Comparison of ENCODE assay signal across 16 mouse cellular contexts in the genomic region with DNA sequence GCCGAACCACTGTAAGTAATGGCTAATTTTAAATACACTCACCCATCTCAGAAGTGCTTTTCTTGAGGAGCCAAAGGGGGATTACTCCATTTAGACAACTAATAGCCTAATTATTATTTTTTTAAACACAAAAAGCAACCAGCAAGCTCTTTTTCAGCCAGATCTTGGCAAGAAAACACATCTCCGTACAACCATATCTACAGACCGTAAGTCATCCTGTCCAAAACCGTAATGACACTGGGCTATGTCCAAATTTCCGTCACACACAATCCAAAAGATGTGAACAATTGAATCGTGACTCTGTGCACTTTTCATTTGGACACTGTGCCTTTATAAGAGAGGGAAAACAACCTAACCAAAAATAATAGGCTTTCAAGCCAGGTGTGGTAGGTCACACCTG. TPM values are rescaled to one million over a fixed set of nuclear protein-coding genes. Genes with fewer than 3 reads are reported as not detected.
DNase-seq lines count a peak whose midpoint lies in the region; ATAC-seq and TF ChIP-seq lines count a peak whose summit lies in the region.
"Had no signal": no experiment of that assay in that cellular context is flagged by ENCODE, and none has a peak within 500 bp of the region (broad histone marks: within the 10 kb centered on the region; RNA-seq: fewer than 3 reads in every experiment).

No protein-coding gene starts in this region.

- H3K9me3 ChIP-seq in heart, embryonic 11.5 days (replicated peaks; ENCODE audit: control insufficient read depth, low read length): no peaks in the 10 kb centered on the region
- no peaks in the 10 kb centered on the region for H3K9me3 ChIP-seq in lung, postnatal 0 days (ENCODE audit: low read length)
- H3K9me3 ChIP-seq in liver, embryonic 11.5 days (ENCODE audit: control insufficient read depth, low read length): no peaks in the 10 kb centered on the region
- H3K9me3 ChIP-seq: embryonic facial prominence, embryonic 15.5 days; hindbrain, embryonic 12.5 days; neural tube, embryonic 15.5 days had no signal

- no peak for ATAC-seq in heart, embryonic 11.5 days (replicated peaks; ENCODE audit: insufficient number of reproducible peaks, low FRiP score, low TSS enrichment)
- no peak for ATAC-seq in lung, postnatal 0 days
- ATAC-seq in liver, embryonic 11.5 days (replicated peaks; ENCODE audit: low FRiP score): no peak
- ATAC-seq: forebrain, postnatal 0 days; intestine, postnatal 0 days; Patski had no signal

- H3K9ac ChIP-seq in heart, adult 2 months (ENCODE audit: low read depth, low read length): no peak overlapping the region
- H3K9ac ChIP-seq in heart, embryonic 11.5 days (ENCODE audit: low read depth, low read length): no peak overlapping the region
- no peak overlapping the region for H3K9ac ChIP-seq in lung, postnatal 0 days (replicated peaks; ENCODE audit: low read depth)
- H3K9ac ChIP-seq in liver, embryonic 11.5 days (ENCODE audit: low read depth, low read length): no peak overlapping the region
- H3K9ac ChIP-seq: embryonic facial prominence, embryonic 15.5 days; forebrain, postnatal 0 days; hindbrain, embryonic 12.5 days; neural tube, embryonic 15.5 days had no signal

- intact Hi-C loops in heart, adult 2 months (cut with DNase I): loop anchor here (2.0 kb wide), 1 partner anchor 19 kb away; no protein-coding TSS in a partner anchor

- TF ChIP-seq CTCF in heart, adult 2 months (IDR thresholded peaks at IDR 0.05): no peak
- no peak for TF ChIP-seq CTCF in lung, postnatal 0 days (IDR thresholded peaks at IDR 0.05)
- TF ChIP-seq CTCF in small intestine, adult 2 months (IDR thresholded peaks at IDR 0.05; ENCODE audit: extremely low read depth, insufficient read length, insufficient replicate concordance, low read depth, low read length): no peak

- H3K79me2 ChIP-seq in heart, adult 2 months (replicated peaks; ENCODE audit: control insufficient read depth, insufficient read depth, low read length): no peaks in the 10 kb centered on the region; the same call in 1 of the 2 replicates

- peaks cover 9% of the 10 kb centered on the region for H3K36me3 ChIP-seq in heart, adult 2 months (ENCODE audit: control insufficient read depth, insufficient read depth, low read length)
- no peaks in the 10 kb centered on the region for H3K36me3 ChIP-seq in heart, embryonic 11.5 days (ENCODE audit: control insufficient read depth, insufficient read depth, low read length)
- H3K36me3 ChIP-seq in lung, postnatal 0 days (ENCODE audit: insufficient read depth, low read length): no peaks in the 10 kb centered on the region
- peaks cover 4% of the 10 kb centered on the region; the same call in 1 of the 2 replicates for H3K36me3 ChIP-seq in liver, embryonic 11.5 days (ENCODE audit: control insufficient read depth, insufficient read depth, low read length)
- H3K36me3 ChIP-seq in small intestine, adult 2 months (ENCODE audit: control insufficient read depth, insufficient read depth, low read length): no peaks in the 10 kb centered on the region
- H3K36me3 ChIP-seq: embryonic facial prominence, embryonic 15.5 days had no signal

- peaks cover 31% of the 10 kb centered on the region for H3K4me1 ChIP-seq in heart, adult 2 months (ENCODE audit: control insufficient read depth, insufficient read depth, low read length)
- H3K4me1 ChIP-seq in heart, embryonic 11.5 days (ENCODE audit: control insufficient read depth, insufficient read depth, low read length): peaks cover 27% of the 10 kb centered on the region
- peaks cover 5% of the 10 kb centered on the region; the same call in 1 of the 2 replicates for H3K4me1 ChIP-seq in lung, postnatal 0 days (ENCODE audit: insufficient read depth, low read depth, low read length)
- peaks cover 58% of the 10 kb centered on the region for H3K4me1 ChIP-seq in liver, embryonic 11.5 days (replicated peaks; ENCODE audit: control insufficient read depth, insufficient read depth, low read length)
- H3K4me1 ChIP-seq in small intestine, adult 2 months (ENCODE audit: control insufficient read depth, insufficient read depth, insufficient read length, low read length): peaks cover 4% of the 10 kb centered on the region; the same call in 1 of the 2 replicates

- no peak for TF ChIP-seq EP300 in heart, adult 2 months (IDR thresholded peaks at IDR 0.05; ENCODE audit: insufficient read depth, low read depth, low read length)
- no peak for TF ChIP-seq EP300 in lung, postnatal 0 days (IDR thresholded peaks at IDR 0.05)

- TF ChIP-seq POLR2A in heart, adult 2 months (IDR thresholded peaks at IDR 0.05; ENCODE audit: insufficient read depth, low read depth, low read length): 0 out of 2 replicates have a peak, but pooled peaks have one; percentile 22
- TF ChIP-seq POLR2A in small intestine, adult 2 months (IDR thresholded peaks at IDR 0.05; ENCODE audit: low read depth, low read length): no peak

- 16% methylated on average over 6 of the region's 6 CpGs for WGBS in heart, adult 2 months
- WGBS in heart, embryonic 11.5 days (ENCODE audit: insufficient replicate concordance): 84% methylated on average over 6 of the region's 6 CpGs
- 46% methylated on average over 6 of the region's 6 CpGs for WGBS in lung, postnatal 0 days
- WGBS in liver, embryonic 11.5 days: 83% methylated on average over 6 of the region's 6 CpGs
- 74% methylated on average over 6 of the region's 6 CpGs for WGBS in small intestine, adult 2 months

- peak overlapping the region; percentile 79 for H3K27ac ChIP-seq in heart, adult 2 months
- no peak overlapping the region for H3K27ac ChIP-seq in heart, embryonic 11.5 days (ENCODE audit: low read depth, low read length)
- no peak overlapping the region for H3K27ac ChIP-seq in lung, postnatal 0 days (ENCODE audit: low read length)
- peak overlapping the region; percentile 72 for H3K27ac ChIP-seq in liver, embryonic 11.5 days (ENCODE audit: low read depth, low read length)
- peak overlapping the region; percentile 56 for H3K27ac ChIP-seq in small intestine, adult 2 months (ENCODE audit: insufficient read depth, low read depth, low read length)
- H3K27ac ChIP-seq: embryonic facial prominence, embryonic 15.5 days; hindbrain, embryonic 12.5 days; neural tube, embryonic 15.5 days had no signal

- DNase-seq in heart, adult 2 months: peak in 1 of 2 experiments; percentile 54
- peak; percentile 32 for DNase-seq in lung, postnatal 0 days (ENCODE audit: low spot score)
- DNase-seq in lung, adult 18-20 months: no peak
- no peak for DNase-seq in liver, embryonic 11.5 days (ENCODE audit: low spot score)
- no peak for DNase-seq in urinary bladder, postnatal 14 days (ENCODE audit: low spot score)
- DNase-seq: forebrain, postnatal 0 days; layer of hippocampus, adult 9-11 months; left cerebral cortex, postnatal 4 days; right cerebral cortex, adult 18-20 months had no signal

- H3K4me2 ChIP-seq in heart, embryonic 11.5 days: no peak overlapping the region
- H3K4me2 ChIP-seq in lung, postnatal 0 days (replicated peaks; ENCODE audit: low read depth, low read length): no peak overlapping the region
- H3K4me2 ChIP-seq in liver, embryonic 11.5 days: no peak overlapping the region
- H3K4me2 ChIP-seq: embryonic facial prominence, embryonic 15.5 days; hindbrain, embryonic 12.5 days; neural tube, embryonic 15.5 days had no signal

- H3K27me3 ChIP-seq in heart, adult 2 months (ENCODE audit: control insufficient read depth, insufficient read depth, low read length): no peaks in the 10 kb centered on the region
- no peaks in the 10 kb centered on the region for H3K27me3 ChIP-seq in heart, embryonic 11.5 days (ENCODE audit: control insufficient read depth, insufficient read depth, low read length)
- no peaks in the 10 kb centered on the region for H3K27me3 ChIP-seq in lung, postnatal 0 days (replicated peaks; ENCODE audit: insufficient read depth, low read length)
- no peaks in the 10 kb centered on the region for H3K27me3 ChIP-seq in liver, embryonic 11.5 days (replicated peaks; ENCODE audit: control insufficient read depth, insufficient read depth, low read length)
- H3K27me3 ChIP-seq in small intestine, adult 2 months (ENCODE audit: control insufficient read depth, insufficient read depth, low read length): no peaks in the 10 kb centered on the region
- H3K27me3 ChIP-seq: embryonic facial prominence, embryonic 15.5 days; hindbrain, embryonic 12.5 days; neural tube, embryonic 15.5 days; Patski had no signal

- H3K4me3 ChIP-seq in heart, adult 2 months: peak overlapping the region; percentile 23; the same call in 1 of the 2 replicates
- H3K4me3 ChIP-seq in heart, embryonic 11.5 days (ENCODE audit: low read depth, low read length): no peak overlapping the region
- H3K4me3 ChIP-seq in lung, postnatal 0 days (ENCODE audit: low read depth, low read length): no peak overlapping the region
- no peak overlapping the region for H3K4me3 ChIP-seq in liver, embryonic 11.5 days (ENCODE audit: low read depth, low read length)
- H3K4me3 ChIP-seq in small intestine, adult 2 months (ENCODE audit: low read depth, low read length): no peak overlapping the region
- H3K4me3 ChIP-seq: embryonic facial prominence, embryonic 15.5 days; hindbrain, embryonic 12.5 days; neural tube, embryonic 15.5 days had no signal

RNA-seq across cellular contexts. Expression of gene Pitpnc1, which starts 20.4 kb away (rescaled TPM):
- 10 to 100 TPM; 66.4 to 68.1 TPM for total RNA-seq in heart, adult 2 months (2021)
- 22.7 and 39.4 TPM in 2 replicates for polyA plus RNA-seq in heart, adult 2 months (2012; rRNA removed)
- 9.7 and 10.9 TPM in 2 replicates for polyA plus RNA-seq in heart, embryonic 11.5 days (2014; fragmentation: Nextera tagmentation; extraction: Ambion mirVana)
- 16.3 and 22.2 TPM in 2 replicates for polyA plus RNA-seq in lung, postnatal 0 days (2015; fragmentation: Nextera tagmentation; extraction: Ambion mirVana)
- polyA plus RNA-seq in liver, embryonic 11.5 days (2014; fragmentation: Nextera tagmentation; extraction: Ambion mirVana): 19.2 and 19.4 TPM in 2 replicates
- 0.84 and 1.5 TPM in 2 replicates for polyA plus RNA-seq in small intestine, adult 2 months (2012; rRNA removed)

RNA-seq across cellular contexts. Expression of gene Psmd12, which starts 29.2 kb away (rescaled TPM):
- 10 to 100 TPM; 78.3 to 92.2 TPM for total RNA-seq in heart, adult 2 months (2021)
- polyA plus RNA-seq in heart, adult 2 months (2012; rRNA removed): 22.6 and 42.4 TPM in 2 replicates
- polyA plus RNA-seq in heart, embryonic 11.5 days (2014; fragmentation: Nextera tagmentation; extraction: Ambion mirVana): 178 and 179 TPM in 2 replicates
- polyA plus RNA-seq in lung, postnatal 0 days (2015; fragmentation: Nextera tagmentation; extraction: Ambion mirVana): 92.6 TPM in 2 replicates
- 222 and 237 TPM in 2 replicates for polyA plus RNA-seq in liver, embryonic 11.5 days (2014; fragmentation: Nextera tagmentation; extraction: Ambion mirVana)
- 2.7 and 3.6 TPM in 2 replicates for polyA plus RNA-seq in small intestine, adult 2 months (2012; rRNA removed)

Comparison
In these comparisons a context has a peak if more than half of its experiments do, and no peak if none do; other contexts are left out.
1. H3K27ac ChIP-seq: peak in heart, adult 2 months (single experiment), liver, embryonic 11.5 days (single experiment) and small intestine, adult 2 months (single experiment); none in heart, embryonic 11.5 days (single experiment) and lung, postnatal 0 days (single experiment).